Mouse (Mus musculus): Measurements from ENCODE around the gene Erbin. TPM values are rescaled to one million over a fixed set of nuclear protein-coding genes. Genes with fewer than 3 reads are reported as not detected.

The Erbin gene
- polyA plus RNA-seq, 1 experiment = 0.13 TPM

DNA sequence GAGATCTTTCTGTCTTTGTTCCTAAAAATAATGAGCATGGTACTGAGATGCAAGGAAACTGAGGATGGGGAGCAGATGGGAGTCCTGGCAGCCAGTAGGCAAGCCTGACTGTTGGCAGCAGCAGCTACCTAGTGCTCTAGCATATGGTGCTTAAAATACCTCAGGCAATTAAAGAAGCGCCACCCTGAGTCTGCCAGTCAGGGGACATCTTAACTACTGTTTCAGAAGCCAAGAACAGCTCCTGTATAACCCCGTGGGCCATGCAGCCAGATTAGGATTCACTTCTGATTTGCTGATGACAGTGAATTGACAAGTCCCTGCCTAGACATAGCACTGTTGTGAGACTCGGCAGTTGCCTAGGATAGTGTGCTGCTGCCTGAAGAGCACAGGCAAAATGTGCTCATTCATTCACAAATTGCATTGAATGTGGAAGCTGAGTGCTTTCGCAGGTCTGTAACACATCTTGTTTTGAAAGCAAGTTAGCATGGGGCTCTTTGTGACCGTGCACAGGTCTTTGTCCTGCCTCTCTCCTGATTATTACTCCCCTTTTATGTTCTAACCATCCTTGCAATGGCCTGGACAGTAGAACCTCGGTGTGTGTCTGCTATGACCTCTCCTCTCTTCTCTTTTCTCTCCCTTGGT lies 114.0 kb downstream of the Erbin start:
- H3K27me3 ChIP-seq (ENCODE audit: control insufficient read depth) = no peaks in the 10 kb centered on the region
- no peaks in the 10 kb centered on the region for H3K9me3 ChIP-seq (ENCODE audit: control insufficient read depth, low read length)
- no peak for TF ChIP-seq TAL1 (IDR thresholded peaks at IDR 0.05; ENCODE audit: low read length)
- TF ChIP-seq GATA1 (IDR thresholded peaks at IDR 0.05; ENCODE audit: low read length) = no peak
- H3K4me1 ChIP-seq (ENCODE audit: control insufficient read depth) = no peaks in the 10 kb centered on the region
- no peak overlapping the region for H3K4me3 ChIP-seq (replicated peaks)
- no peaks in the 10 kb centered on the region for H3K36me3 ChIP-seq (ENCODE audit: control insufficient read depth)

- H3K4me1 ChIP-seq (ENCODE audit: control insufficient read depth) = no peaks in the 10 kb centered on the region
- H3K27me3 ChIP-seq (ENCODE audit: control insufficient read depth) = no peaks in the 10 kb centered on the region
- TF ChIP-seq TAL1 (IDR thresholded peaks at IDR 0.05; ENCODE audit: low read length) = no peak
- no peak for TF ChIP-seq GATA1 (IDR thresholded peaks at IDR 0.05; ENCODE audit: low read length)
- H3K36me3 ChIP-seq (ENCODE audit: control insufficient read depth) = no peaks in the 10 kb centered on the region
- H3K9me3 ChIP-seq (ENCODE audit: control insufficient read depth, low read length) = no peaks in the 10 kb centered on the region
- no peak overlapping the region for H3K4me3 ChIP-seq (replicated peaks)
Measured at GRCm38 (mm10) chr13:103803721-103804120, 116.6 kb downstream of the Erbin start.

GRCm38 (mm10) chr13:103801021-103801420 lies 119.3 kb downstream of the Erbin start:
- Histone ChIP-seq H3K27me3 (ENCODE audit: control insufficient read depth) (no peaks in the 10 kb centered on the region), H3K4me1 (ENCODE audit: control insufficient read depth) (no peaks in the 10 kb centered on the region), H3K9me3 (ENCODE audit: control insufficient read depth, low read length) (no peaks in the 10 kb centered on the region), H3K4me3 (replicated peaks) (no peak overlapping the region), H3K36me3 (ENCODE audit: control insufficient read depth) (no peaks in the 10 kb centered on the region)
- TF ChIP-seq TAL1 (IDR thresholded peaks at IDR 0.05; ENCODE audit: low read length) = no peak
- no peak for TF ChIP-seq GATA1 (IDR thresholded peaks at IDR 0.05; ENCODE audit: low read length)

DNA sequence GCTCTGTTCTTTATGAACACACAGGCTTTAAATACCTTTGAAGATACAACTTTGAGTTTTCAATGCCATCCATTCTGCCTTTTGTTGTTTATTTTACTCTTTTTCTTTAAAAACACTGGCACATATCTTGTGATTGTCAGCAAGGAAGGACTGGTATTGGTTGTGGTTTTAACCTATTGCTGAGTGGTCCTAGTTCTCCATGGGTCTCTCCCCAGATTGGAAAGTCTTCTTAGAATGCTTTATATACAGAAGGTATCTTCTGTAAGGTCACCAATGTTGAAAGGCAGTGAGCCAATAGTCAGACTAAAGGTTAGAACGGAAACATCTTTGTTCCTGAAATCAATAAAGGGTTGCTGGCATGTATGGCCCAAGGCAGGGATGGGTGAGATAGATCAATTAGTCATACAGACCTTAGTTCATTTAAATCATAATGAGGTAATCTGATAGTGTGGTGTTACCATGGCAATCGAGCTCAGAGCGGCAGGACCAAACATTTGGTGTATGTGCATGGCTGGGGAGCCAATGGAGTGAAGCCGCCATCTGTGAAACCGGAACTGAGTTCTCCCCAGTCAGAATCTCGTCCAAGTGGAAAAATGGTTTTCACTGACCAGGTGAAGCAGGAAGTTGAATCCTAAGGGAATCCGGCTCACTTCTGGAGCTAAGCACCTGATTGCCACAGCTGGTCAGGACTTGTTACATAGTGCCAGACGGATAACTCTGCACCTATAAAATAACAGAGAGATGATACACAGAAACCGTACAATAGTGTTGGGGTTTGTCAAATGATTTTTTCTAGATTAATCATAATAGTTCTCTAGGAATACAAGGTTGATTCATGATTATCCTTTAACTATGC lies 125.4 kb downstream of the Erbin start:
- Histone ChIP-seq H3K4me3 (replicated peaks) (no peak overlapping the region), H3K27me3 (ENCODE audit: control insufficient read depth) (no peaks in the 10 kb centered on the region), H3K9me3 (ENCODE audit: control insufficient read depth, low read length) (no peaks in the 10 kb centered on the region), H3K36me3 (ENCODE audit: control insufficient read depth) (no peaks in the 10 kb centered on the region), H3K4me1 (ENCODE audit: control insufficient read depth) (no peaks in the 10 kb centered on the region)
- no peak for TF ChIP-seq GATA1 (IDR thresholded peaks at IDR 0.05; ENCODE audit: low read length)
- no peak for TF ChIP-seq TAL1 (IDR thresholded peaks at IDR 0.05; ENCODE audit: low read length)

GRCm38 (mm10) chr13:103779922-103780585 lies 140.3 kb downstream of the Erbin start:
- H3K27me3 ChIP-seq (ENCODE audit: control insufficient read depth) = peaks cover 10% of the 10 kb centered on the region
- no peaks in the 10 kb centered on the region for H3K9me3 ChIP-seq (ENCODE audit: control insufficient read depth, low read length)
- no peak overlapping the region for H3K4me3 ChIP-seq (replicated peaks)
- H3K4me1 ChIP-seq (ENCODE audit: control insufficient read depth) = peaks cover 5% of the 10 kb centered on the region
- H3K36me3 ChIP-seq (ENCODE audit: control insufficient read depth) = no peaks in the 10 kb centered on the region
- no peak for TF ChIP-seq TAL1 (IDR thresholded peaks at IDR 0.05; ENCODE audit: low read length)
- TF ChIP-seq GATA1 (IDR thresholded peaks at IDR 0.05; ENCODE audit: low read length) = no peak

GRCm38 (mm10) chr13:103777126-103777525 lies 143.2 kb downstream of the Erbin start:
- Histone ChIP-seq H3K36me3 (ENCODE audit: control insufficient read depth) (no peaks in the 10 kb centered on the region), H3K4me1 (ENCODE audit: control insufficient read depth) (peaks cover 19% of the 10 kb centered on the region), H3K4me3 (replicated peaks) (no peak overlapping the region), H3K9me3 (ENCODE audit: control insufficient read depth, low read length) (no peaks in the 10 kb centered on the region), H3K27me3 (ENCODE audit: control insufficient read depth) (peaks cover 10% of the 10 kb centered on the region)
- TF ChIP-seq GATA1 (IDR thresholded peaks at IDR 0.05; ENCODE audit: low read length) = no peak
- TF ChIP-seq TAL1 (IDR thresholded peaks at IDR 0.05; ENCODE audit: low read length) = no peak

DNA sequence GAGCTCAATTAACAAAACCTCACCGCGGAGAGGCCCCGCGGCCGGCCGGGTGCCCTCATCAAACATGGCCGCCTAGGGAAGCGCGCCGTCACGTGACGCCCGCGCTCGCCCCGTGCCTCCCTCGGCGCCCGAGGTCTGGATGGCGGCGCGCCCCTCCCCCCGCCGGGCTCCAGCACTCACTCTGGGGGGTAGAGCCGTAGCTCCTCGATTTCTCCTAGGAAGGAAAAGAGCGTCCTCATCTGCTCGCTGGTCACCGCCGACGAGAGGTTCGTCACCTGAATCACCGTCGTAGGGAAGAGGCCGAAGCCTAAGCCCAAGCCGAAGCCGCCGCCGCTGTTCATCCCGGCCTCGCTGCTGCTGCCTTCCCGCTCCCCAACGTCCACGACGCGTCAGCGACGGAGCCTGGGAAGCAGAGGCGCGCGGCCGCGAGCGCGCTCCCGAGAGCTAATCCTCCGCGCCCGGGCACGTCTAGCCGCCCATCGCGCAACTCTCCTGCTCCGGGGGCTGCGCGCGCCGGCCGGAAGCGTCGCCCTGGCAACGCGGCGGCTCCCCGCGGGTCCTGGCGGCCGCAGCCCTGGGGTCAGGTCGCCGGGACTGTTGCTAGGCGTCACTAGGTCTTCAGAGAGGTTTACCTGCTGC lies 146.1 kb downstream of the Erbin start, which contains the start of gene Srek1:
TSS of gene Srek1 (minus strand) at position 490 of the 639 bp plus-strand sequence.
- peak within 1 kb of the TSS; percentile 89 for H3K4me3 ChIP-seq (replicated peaks)
- H3K27me3 ChIP-seq (ENCODE audit: control insufficient read depth) = peaks cover 10% of the 10 kb centered on the region
- peaks cover 12% of the 10 kb centered on the region for H3K36me3 ChIP-seq (ENCODE audit: control insufficient read depth)
- no peaks in the 10 kb centered on the region for H3K9me3 ChIP-seq (ENCODE audit: control insufficient read depth, low read length)
- TF ChIP-seq TAL1 (IDR thresholded peaks at IDR 0.05; ENCODE audit: low read length) (no peak), GATA1 (IDR thresholded peaks at IDR 0.05; ENCODE audit: low read length) (no peak)
- H3K4me1 ChIP-seq (ENCODE audit: control insufficient read depth) = peaks cover 40% of the 10 kb centered on the region

DNA sequence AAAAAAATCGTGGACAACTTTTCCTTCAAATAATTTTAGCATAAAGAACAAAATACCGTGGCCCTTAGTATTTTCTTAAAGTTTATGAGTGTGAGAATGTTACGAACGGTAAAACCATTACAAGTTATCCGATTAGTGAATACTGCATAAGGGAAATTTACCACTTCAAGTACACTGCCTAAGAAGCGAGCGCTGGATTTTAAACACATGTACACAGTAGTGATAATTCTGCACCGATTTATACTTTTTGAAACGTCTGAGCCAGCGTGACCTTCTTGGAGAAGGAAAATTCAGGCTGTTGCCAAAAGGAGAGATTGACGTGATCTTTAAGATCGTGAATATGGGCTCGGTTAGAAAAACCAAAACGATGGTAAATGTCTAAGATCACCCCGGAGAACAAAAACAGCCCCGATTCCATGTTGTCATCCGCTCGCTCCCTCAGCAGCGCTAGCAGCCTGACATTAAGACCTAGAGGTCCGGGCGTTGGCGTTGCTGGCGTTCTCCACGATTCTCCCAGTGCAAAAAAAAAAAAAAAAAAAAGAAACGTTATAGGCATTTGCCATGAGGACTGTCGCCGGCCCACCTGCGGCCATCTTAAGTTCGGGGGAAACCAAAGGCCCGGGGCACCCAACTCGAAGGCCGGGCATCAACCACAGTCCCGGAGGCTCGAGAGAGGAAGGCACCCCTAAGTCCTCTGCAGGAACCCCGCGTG lies 146.8 kb downstream of the Erbin start:
- peak overlapping the region; percentile 89 for H3K4me3 ChIP-seq (replicated peaks)
- H3K27me3 ChIP-seq (ENCODE audit: control insufficient read depth) = peaks cover 6% of the 10 kb centered on the region
- peaks cover 15% of the 10 kb centered on the region for H3K36me3 ChIP-seq (ENCODE audit: control insufficient read depth)
- H3K4me1 ChIP-seq (ENCODE audit: control insufficient read depth) = peaks cover 40% of the 10 kb centered on the region
- H3K9me3 ChIP-seq (ENCODE audit: control insufficient read depth, low read length) = no peaks in the 10 kb centered on the region
- TF ChIP-seq GATA1 (IDR thresholded peaks at IDR 0.05; ENCODE audit: low read length) (no peak), TAL1 (IDR thresholded peaks at IDR 0.05; ENCODE audit: low read length) (no peak)
